Mouse (Mus musculus) cortical plate, adult 2 months (tissue): ENCODE results near the gene Tbx5. TPM values are rescaled to one million over a fixed set of nuclear protein-coding genes. Genes with fewer than 3 reads are reported as not detected.

Experiments
- H3K27ac ChIP-seq: fragments of 200-500 bp; 2 replicates; pipeline ENCODE4 v1.5.1; 2012; ENCODE audit warnings: low read length, control low read depth, inconsistent platforms; ENCODE audit not compliant: insufficient read depth
- H3K4me1 ChIP-seq: fragments of 200-500 bp; 2 replicates; pipeline ENCODE4 v1.6.1; 2011; ENCODE audit warnings: low read length; ENCODE audit not compliant: control insufficient read depth, insufficient read depth
- H3K4me3 ChIP-seq: fragments of 200-500 bp; 2 replicates; pipeline ENCODE4 v1.5.1; 2011; ENCODE audit warnings: mild to moderate bottlenecking, low read length, control low read depth; ENCODE audit not compliant: insufficient read depth
- CTCF ChIP-seq: fragments of 200-500 bp; IDR thresholded peaks from 2 replicates; pipeline ENCODE4 v1.5.1; 2011; ENCODE audit warnings: mild to moderate bottlenecking, control low read depth, low read length; ENCODE audit not compliant: insufficient read depth; ENCODE audit errors: extremely low read depth
- POLR2A ChIP-seq: fragments of 200-500 bp; IDR thresholded peaks from 2 replicates; pipeline ENCODE4 v1.6.1; 2011; ENCODE audit warnings: mild to moderate bottlenecking, low read length, control low read depth; ENCODE audit not compliant: insufficient read depth; ENCODE audit errors: extremely low read depth
- polyA plus RNA-seq: library from polyadenylated mRNA; depleted of rRNA; stranded (reverse); fragments of >200 nt; gene quantifications from 2 replicates; pipeline ENCODE4 v1.2.3, GENCODE M21; 2012; rRNA removed

Gene Tbx5
- polyA plus RNA-seq, 1 experiment, result not detected

DNA sequence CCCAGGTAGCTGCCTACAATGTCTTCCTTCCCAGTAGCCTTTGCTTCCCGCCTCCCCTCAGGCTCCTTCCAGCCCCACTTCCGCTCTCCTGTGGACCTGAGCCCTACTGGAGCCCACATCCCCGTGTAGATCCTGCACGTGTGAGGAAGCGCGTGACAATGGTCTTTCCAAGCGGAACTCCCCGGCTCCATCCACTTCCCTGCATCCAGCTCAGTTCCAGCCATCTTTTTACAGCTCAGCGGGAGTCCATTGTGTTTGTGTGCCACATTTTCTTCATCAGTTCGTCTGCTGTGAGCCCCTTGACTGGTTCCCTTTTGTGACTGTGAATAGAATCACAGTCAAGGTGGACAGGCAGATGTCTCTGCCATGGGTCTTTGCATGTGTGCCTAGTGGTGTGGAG, 88.5 kb downstream of the Tbx5 start:
- no peak for TF ChIP-seq POLR2A
- TF ChIP-seq CTCF, result no peak
- H3K27ac ChIP-seq, result no peak overlapping the region
- H3K4me1 ChIP-seq, result no peaks in the 10 kb centered on the region
- H3K4me3 ChIP-seq, result no peak overlapping the region

DNA sequence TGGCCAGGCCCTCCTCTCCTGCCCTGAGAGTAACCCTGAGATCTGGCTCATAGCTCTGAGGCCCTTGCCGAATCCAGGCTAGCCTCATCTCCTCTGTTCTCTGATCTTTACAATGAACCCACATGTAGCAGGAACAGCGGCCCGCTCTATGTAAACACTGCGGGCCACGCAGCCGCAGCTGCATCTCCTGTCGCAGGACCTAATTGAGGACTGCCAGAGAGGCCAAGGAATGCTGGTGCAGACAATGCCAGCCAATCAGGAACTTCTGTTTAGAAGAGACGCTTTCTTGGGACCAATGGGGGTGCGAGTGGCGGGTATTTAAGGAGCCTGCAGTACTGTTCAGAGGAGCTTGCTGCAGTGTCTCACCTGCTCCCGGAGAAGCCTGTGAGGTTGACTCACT, 89.8 kb downstream of the Tbx5 start:
- no peaks in the 10 kb centered on the region for H3K4me1 ChIP-seq
- no peak overlapping the region for H3K27ac ChIP-seq
- no peak for TF ChIP-seq CTCF
- no peak for TF ChIP-seq POLR2A
- H3K4me3 ChIP-seq, result no peak overlapping the region

Other genes starting within 250 kb of the Tbx5 start
- 1.8 and 1.9 TPM in 2 replicates for gene Tbx3, start 162.0 kb upstream of the Tbx5 start, polyA plus RNA-seq